Mouse (Mus musculus): ENCODE data around the gene AC153137.1. TPM values are rescaled to one million over a fixed set of nuclear protein-coding genes. Genes with fewer than 3 reads are reported as not detected.
"Not testable (repeated sequence)": the region's sequence is repeated elsewhere in the genome, so short reads cannot be mapped to it uniquely, and the experiment has no call there.

AC153137.1 gene
- polyA plus RNA-seq (2014; fragmentation: Nextera tagmentation; extraction: Ambion mirVana): not detected in 2 replicates

- WGBS: 79% methylated on average over 5 of the region's 6 CpGs
- not testable (repeated sequence) for H3K4me2 ChIP-seq; H3K27me3 ChIP-seq (ENCODE audit: insufficient read depth, low read length); H3K36me3 ChIP-seq (ENCODE audit: insufficient read depth); H3K9me3 ChIP-seq (ENCODE audit: low read depth, low read length); H3K27ac ChIP-seq (ENCODE audit: low read depth); H3K4me3 ChIP-seq (ENCODE audit: low read depth, low read length); DNase-seq; ATAC-seq (ENCODE audit: insufficient read depth); H3K4me1 ChIP-seq (ENCODE audit: insufficient read depth); H3K9ac ChIP-seq
Measured at GRCm38 (mm10) chr1:30977868-30978267, at the start of gene AC153137.1. TSS of gene AC153137.1 (minus strand) at chr1:30977968.

- Histone ChIP-seq H3K4me1 (ENCODE audit: insufficient read depth) (no peaks in the 10 kb centered on the region), H3K9me3 (ENCODE audit: low read depth, low read length) (no peaks in the 10 kb centered on the region), H3K9ac (no peak overlapping the region), H3K27ac (ENCODE audit: low read depth) (no peak overlapping the region), H3K4me2 (no peak overlapping the region), H3K4me3 (ENCODE audit: low read depth, low read length) (no peak overlapping the region), H3K36me3 (ENCODE audit: insufficient read depth) (no peaks in the 10 kb centered on the region), H3K27me3 (ENCODE audit: insufficient read depth, low read length) (no peaks in the 10 kb centered on the region)
- ATAC-seq (ENCODE audit: insufficient read depth) (no peak), DNase-seq (no peak)
- TF ChIP-seq CTCF (IDR thresholded peaks at IDR 0.05; ENCODE audit: low read depth): no peak
Measured at GRCm38 (mm10) chr1:31023173-31023572, 45.4 kb upstream of the AC153137.1 start.

GRCm38 (mm10) chr1:31019283-31019682 is 41.5 kb upstream of the AC153137.1 start:
- 72% methylated on average over 6 of the region's 6 CpGs for WGBS
- no peak for DNase-seq

GRCm38 (mm10) chr1:31017377-31017776 is 39.6 kb upstream of the AC153137.1 start:
- WGBS: 65% methylated on average over 5 of the region's 5 CpGs

More at GRCm38 (mm10) chr1:31019283-31019682, 41.5 kb upstream of the AC153137.1 start:
- Histone ChIP-seq H3K9ac (no peak overlapping the region), H3K27me3 (ENCODE audit: insufficient read depth, low read length) (no peaks in the 10 kb centered on the region), H3K4me2 (no peak overlapping the region), H3K4me1 (ENCODE audit: insufficient read depth) (no peaks in the 10 kb centered on the region), H3K4me3 (ENCODE audit: low read depth, low read length) (no peak overlapping the region), H3K27ac (ENCODE audit: low read depth) (no peak overlapping the region), H3K9me3 (ENCODE audit: low read depth, low read length) (no peaks in the 10 kb centered on the region), H3K36me3 (ENCODE audit: insufficient read depth) (no peaks in the 10 kb centered on the region)
- no peak for ATAC-seq (ENCODE audit: insufficient read depth)
- no peak for TF ChIP-seq CTCF (IDR thresholded peaks at IDR 0.05; ENCODE audit: low read depth)

DNA sequence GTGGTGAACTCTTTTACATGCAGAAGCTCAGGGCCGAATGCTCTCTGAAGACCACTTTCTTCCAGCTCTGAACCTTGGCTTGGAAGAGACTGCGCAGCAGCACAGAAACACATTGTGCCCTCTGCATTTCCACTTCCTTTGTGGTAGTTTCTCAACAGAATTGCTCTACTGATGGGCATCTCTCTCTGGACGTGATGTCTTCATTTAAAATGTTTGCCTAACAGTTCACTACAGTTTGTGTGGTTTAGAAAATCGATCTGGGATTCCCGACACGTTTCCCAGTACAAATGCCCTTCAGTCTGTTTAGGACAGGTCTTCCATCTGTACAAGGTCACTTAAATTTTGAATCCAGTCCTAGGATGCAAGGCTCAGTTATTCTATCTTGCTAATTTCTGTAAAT is 38.3 kb upstream of the AC153137.1 start:
- ATAC-seq (ENCODE audit: insufficient read depth) (no peak), DNase-seq (no peak)
- Histone ChIP-seq H3K9ac (no peak overlapping the region), H3K4me2 (no peak overlapping the region), H3K9me3 (ENCODE audit: low read depth, low read length) (no peaks in the 10 kb centered on the region), H3K27ac (ENCODE audit: low read depth) (no peak overlapping the region), H3K27me3 (ENCODE audit: insufficient read depth, low read length) (no peaks in the 10 kb centered on the region), H3K4me3 (ENCODE audit: low read depth, low read length) (no peak overlapping the region), H3K4me1 (ENCODE audit: insufficient read depth) (no peaks in the 10 kb centered on the region), H3K36me3 (ENCODE audit: insufficient read depth) (no peaks in the 10 kb centered on the region)
- WGBS: 80% methylated on average over 6 of the region's 6 CpGs
- TF ChIP-seq CTCF (IDR thresholded peaks at IDR 0.05; ENCODE audit: low read depth): no peak

More at GRCm38 (mm10) chr1:31017377-31017776, 39.6 kb upstream of the AC153137.1 start:
- ATAC-seq (ENCODE audit: insufficient read depth): no peak
- no peak for TF ChIP-seq CTCF (IDR thresholded peaks at IDR 0.05; ENCODE audit: low read depth)
- H3K4me1 ChIP-seq (ENCODE audit: insufficient read depth): no peaks in the 10 kb centered on the region
- no peaks in the 10 kb centered on the region for H3K27me3 ChIP-seq (ENCODE audit: insufficient read depth, low read length)
- no peak overlapping the region for H3K27ac ChIP-seq (ENCODE audit: low read depth)
- H3K4me2 ChIP-seq: no peak overlapping the region
- H3K9ac ChIP-seq: no peak overlapping the region
- H3K9me3 ChIP-seq (ENCODE audit: low read depth, low read length): no peaks in the 10 kb centered on the region
- no peak overlapping the region for H3K4me3 ChIP-seq (ENCODE audit: low read depth, low read length)
- H3K36me3 ChIP-seq (ENCODE audit: insufficient read depth): no peaks in the 10 kb centered on the region
- no peak for DNase-seq

GRCm38 (mm10) chr1:31015261-31015660 is 37.5 kb upstream of the AC153137.1 start:
- ATAC-seq (ENCODE audit: insufficient read depth) (no peak), DNase-seq (no peak)
- no peak for TF ChIP-seq CTCF (IDR thresholded peaks at IDR 0.05; ENCODE audit: low read depth)
- no peak overlapping the region for H3K27ac ChIP-seq (ENCODE audit: low read depth)
- no peaks in the 10 kb centered on the region for H3K4me1 ChIP-seq (ENCODE audit: insufficient read depth)
- no peaks in the 10 kb centered on the region for H3K27me3 ChIP-seq (ENCODE audit: insufficient read depth, low read length)
- no peak overlapping the region for H3K9ac ChIP-seq
- no peaks in the 10 kb centered on the region for H3K9me3 ChIP-seq (ENCODE audit: low read depth, low read length)
- no peak overlapping the region for H3K4me3 ChIP-seq (ENCODE audit: low read depth, low read length)
- H3K4me2 ChIP-seq: no peak overlapping the region
- no peaks in the 10 kb centered on the region for H3K36me3 ChIP-seq (ENCODE audit: insufficient read depth)
- WGBS: 53% methylated on average over 2 of the region's 2 CpGs

DNA sequence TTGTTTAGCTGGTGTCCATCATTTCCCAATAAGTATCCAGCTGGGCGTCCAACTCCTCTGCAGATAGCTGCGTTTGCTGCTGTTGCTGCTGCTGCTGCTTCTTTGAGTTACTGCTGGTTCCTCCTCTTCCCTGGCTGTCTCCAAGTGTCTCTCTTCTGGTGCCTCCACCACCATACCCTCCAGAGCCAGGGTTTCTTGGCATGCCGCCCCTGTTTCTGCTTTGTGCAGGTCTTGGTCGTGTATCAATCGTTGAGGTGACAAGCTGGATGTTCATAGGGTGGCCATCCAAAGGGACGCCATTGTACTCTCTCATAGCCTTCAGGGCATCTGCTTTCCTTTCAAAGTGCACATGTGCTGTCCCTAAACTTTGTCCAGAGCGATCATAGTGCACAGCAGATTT is 529 bp downstream of the AC153137.1 start:
- H3K36me3 ChIP-seq (ENCODE audit: insufficient read depth): not testable (repeated sequence)

DNA sequence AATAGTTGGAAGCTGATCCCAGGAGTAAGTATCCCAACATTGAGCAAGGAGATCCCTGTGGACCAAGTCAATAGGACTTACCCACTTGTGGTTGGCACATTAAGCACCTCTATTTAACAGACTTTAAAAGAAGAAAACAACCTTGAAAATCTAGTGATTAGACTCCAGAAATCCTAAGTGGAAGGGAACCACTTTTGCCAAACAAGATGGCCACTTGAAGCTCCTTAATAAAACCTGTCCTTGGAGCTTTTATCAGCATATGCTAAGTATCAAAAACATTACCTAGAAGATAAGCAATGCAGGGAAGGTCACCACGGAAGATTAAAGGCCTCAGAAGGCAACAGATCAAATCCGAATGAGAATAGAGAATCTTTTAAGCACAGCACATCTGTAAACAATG is 26.0 kb downstream of the AC153137.1 start:
- Histone ChIP-seq H3K4me2 (no peak overlapping the region), H3K27ac (ENCODE audit: low read depth) (no peak overlapping the region), H3K9ac (no peak overlapping the region), H3K4me1 (ENCODE audit: insufficient read depth) (0 out of 2 replicates have a peak, but pooled peaks cover 2% of the 10 kb centered on the region), H3K27me3 (ENCODE audit: insufficient read depth, low read length) (no peaks in the 10 kb centered on the region), H3K9me3 (ENCODE audit: low read depth, low read length) (no peaks in the 10 kb centered on the region), H3K4me3 (ENCODE audit: low read depth, low read length) (no peak overlapping the region), H3K36me3 (ENCODE audit: insufficient read depth) (no peaks in the 10 kb centered on the region)
- WGBS: 53% methylated on average over 2 of the region's 2 CpGs
- no peak for TF ChIP-seq CTCF (IDR thresholded peaks at IDR 0.05; ENCODE audit: low read depth)
- ATAC-seq (ENCODE audit: insufficient read depth) (no peak), DNase-seq (no peak)

More for the DNA sequence above, 529 bp downstream of the AC153137.1 start:
- H3K27ac ChIP-seq (ENCODE audit: low read depth); DNase-seq; H3K4me1 ChIP-seq (ENCODE audit: insufficient read depth); H3K9me3 ChIP-seq (ENCODE audit: low read depth, low read length); H3K4me2 ChIP-seq; H3K27me3 ChIP-seq (ENCODE audit: insufficient read depth, low read length); H3K9ac ChIP-seq; ATAC-seq (ENCODE audit: insufficient read depth); H3K4me3 ChIP-seq (ENCODE audit: low read depth, low read length): not testable (repeated sequence)
- 80% methylated on average over 7 of the region's 7 CpGs for WGBS

Data from lung, embryonic 14.5 days (tissue).